Mouse (Mus musculus): ENCODE data around the gene Sfxn4.
"Not testable (repeated sequence)": the region's sequence is repeated elsewhere in the genome, so short reads cannot be mapped to it uniquely, and the experiment has no call there.

The Sfxn4 gene

DNA sequence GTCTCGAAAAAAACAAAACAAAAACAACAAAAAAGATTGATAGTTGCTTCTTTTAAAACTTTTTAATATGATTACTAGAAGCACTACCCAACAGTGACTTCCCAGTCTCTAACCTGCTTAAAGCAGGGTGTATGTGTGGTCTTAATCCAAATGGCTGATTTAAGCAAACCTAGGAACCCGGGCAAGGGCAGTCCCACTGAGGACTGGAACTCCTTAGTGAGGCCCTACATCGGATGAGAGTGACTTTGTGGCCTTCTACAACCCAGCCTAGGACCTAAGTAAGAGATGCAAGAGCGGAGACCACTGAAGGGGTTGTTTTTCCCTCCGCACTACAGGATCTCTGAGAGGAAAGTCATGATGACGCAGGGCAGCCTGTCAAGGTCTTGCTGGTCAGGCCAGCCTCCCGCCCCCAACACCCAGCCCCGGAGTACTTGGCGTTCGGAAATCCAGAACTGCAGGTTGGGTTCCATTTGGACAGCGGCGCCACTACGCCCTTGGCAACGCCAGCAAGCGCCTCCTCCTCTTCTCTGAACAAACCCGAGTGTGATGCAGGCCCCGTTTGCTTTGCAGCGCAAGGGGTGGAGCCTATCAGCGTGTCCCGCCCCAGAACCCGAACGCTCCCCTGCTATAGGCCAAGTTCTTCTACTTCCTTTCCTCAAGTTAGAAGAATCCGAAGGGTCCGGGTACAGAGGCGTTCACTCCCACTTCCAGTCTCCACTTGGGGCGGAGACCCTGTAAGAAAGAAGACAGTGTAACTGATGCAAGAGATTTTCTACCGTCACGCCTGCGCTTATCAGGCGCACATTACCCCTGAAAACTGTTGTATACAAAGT lies at the start of gene Sfxn4:
Gene Sfxn4, minus strand, starts transcription at position 612 of the 833 bp plus-strand sequence.
- CTCF ChIA-PET, result no interaction called here

DNA sequence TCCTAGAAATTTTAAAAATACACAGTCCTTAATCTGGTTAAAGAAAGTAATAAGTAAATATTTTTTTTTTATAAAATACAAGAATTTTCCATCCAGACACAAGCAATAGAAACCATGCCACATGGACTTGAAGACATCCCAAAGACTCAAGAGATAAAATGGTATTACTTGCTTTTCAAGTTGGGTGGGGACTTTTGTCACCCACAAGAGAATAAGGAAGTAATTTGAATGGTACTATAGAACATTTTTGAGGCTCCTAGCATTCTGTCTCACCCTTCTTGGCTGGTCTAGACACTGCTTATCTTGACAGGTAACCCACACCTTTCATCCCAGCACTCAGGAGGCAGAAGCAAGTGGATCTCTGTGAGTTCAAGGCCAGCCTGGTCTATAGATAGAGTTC lies 49.0 kb upstream of the Sfxn4 start:
- CTCF ChIA-PET, result no interaction called here

DNA sequence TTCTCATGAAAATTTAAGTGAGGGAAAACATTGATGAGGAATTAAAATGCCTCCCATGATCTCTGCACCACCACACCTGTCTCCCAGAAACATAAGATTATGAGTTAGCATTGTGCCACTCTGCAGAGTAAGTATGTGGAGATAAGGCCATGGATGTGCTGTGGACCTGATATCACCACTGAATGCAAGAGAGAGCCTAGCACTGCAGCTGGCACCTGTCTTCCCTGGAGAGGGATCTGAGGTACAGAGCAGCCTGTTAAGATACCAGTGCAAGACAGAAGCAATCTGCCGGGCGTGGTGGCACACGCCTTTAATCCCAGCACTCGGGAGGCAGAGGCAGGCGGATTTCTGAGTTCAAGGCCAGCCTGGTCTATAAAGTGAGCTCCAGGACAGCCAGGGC lies 44.2 kb upstream of the Sfxn4 start:
- CTCF ChIA-PET, result no interaction called here

DNA sequence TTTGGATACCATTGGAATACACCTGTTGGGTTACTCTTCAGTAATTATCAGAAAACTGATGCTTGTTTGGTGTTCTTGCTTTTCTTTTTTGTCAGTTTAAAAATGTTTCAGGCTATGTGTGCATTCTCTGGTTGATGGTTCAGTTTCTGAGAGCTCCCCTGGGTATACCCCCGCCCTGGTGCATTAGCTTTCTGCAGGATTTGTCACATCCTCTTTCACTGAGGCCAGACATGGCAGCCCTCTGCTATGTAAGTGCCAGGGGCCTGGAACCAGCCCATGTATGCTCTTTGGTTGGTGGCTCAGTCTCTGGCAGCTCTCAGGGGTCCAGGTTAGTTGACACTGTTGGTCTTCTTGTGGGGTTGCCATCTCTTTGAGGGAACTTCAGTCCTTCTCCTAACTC lies 42.7 kb upstream of the Sfxn4 start:
- CTCF ChIA-PET, result no interaction called here

DNA sequence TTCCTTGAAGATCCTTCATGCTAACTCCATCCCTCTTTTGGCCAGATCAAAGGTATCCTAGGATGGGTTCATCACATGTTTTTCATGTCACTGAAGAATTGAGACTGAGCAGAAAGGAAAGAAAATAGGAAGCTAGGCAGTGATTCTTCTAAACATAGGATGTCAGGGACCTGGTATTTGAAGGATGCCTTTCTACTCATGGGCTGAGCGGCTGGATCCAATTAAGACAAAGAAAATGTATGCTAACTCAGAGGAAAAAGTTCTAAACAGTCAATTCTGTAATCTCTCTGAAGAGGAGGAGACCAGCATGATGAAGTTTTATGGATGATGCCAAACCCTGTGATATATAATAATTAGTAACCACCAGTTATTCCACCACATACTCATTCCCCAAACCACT lies 41.9 kb upstream of the Sfxn4 start:
- CTCF ChIA-PET, result no interaction called here

DNA sequence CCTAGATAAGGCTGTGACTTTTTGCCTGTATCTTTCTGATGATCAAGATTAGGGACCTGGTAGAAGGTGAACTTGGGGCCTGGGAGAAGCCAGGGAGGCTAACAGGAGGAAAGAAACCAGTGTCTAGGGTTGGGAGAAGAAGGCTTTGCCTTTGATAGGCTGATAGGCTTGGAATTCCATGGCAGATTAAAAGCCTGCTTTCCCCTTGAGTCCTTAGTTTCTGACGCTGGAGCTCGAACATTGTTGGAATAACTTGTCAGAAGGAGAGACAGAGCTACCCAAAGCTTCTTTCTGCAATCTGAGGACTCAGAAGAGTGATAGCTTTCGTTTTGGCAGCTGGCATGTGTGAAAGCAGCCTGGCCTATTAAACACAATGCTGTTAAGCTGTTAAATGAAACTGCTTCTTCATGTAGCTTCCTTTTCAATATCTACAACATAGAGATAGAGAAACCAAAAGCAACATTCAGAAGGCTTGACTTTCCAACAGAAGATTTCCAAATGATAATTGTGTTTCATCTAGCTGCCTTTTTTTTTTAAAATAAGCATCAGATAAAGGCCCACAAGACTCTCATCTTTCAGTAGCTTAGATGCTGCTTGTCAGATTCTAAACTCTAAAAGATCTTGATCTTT lies 34.1 kb upstream of the Sfxn4 start:
- CTCF ChIA-PET, result no interaction called here

DNA sequence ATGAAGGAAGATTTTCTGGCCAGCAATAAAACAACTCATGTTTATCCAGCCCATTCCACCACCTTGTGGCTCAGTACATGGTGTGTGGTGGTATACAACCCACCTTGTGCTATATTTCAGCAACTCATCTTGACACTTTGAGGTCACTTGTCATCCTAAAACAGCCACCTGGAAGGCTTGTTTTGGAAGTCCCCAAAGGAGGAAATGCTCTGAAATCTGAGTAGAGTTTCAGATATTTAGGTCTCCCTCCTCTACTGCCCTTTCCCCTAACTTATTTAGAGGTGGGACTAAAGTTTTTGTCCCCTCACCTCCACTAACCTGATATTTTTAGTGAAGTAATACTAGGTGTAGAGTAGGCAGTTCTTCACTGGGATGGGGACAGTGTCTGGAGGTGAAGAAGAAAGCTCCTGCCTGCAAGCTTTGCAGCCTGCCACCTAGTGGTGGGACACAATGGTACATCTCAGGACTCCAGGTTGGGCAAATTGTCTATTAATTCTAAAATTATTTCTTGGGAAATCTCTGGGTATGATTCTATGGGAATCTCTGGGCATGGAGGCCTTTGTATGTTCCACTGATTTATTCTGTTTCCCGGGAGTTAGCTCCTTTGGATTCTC lies 30.8 kb upstream of the Sfxn4 start:
- CTCF ChIA-PET, result no interaction called here

DNA sequence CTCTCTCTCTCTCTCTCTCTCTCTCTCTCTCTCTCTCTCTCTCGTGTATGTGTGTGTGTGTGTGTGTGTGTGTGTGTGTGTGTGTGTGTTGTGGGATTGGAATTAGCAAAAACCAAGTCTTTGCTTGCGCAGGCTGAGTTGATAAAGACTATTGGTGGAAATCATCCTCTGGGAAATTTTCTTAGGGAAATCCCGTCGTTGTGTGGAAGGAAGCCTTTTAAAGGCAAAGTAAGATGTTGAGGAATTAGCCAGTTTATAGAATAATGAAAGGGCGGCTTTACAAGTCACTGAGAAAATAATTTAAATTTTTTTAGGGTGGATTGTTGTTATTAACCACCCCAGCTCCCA lies 29.8 kb upstream of the Sfxn4 start:
- CTCF ChIA-PET, result no interaction called here

DNA sequence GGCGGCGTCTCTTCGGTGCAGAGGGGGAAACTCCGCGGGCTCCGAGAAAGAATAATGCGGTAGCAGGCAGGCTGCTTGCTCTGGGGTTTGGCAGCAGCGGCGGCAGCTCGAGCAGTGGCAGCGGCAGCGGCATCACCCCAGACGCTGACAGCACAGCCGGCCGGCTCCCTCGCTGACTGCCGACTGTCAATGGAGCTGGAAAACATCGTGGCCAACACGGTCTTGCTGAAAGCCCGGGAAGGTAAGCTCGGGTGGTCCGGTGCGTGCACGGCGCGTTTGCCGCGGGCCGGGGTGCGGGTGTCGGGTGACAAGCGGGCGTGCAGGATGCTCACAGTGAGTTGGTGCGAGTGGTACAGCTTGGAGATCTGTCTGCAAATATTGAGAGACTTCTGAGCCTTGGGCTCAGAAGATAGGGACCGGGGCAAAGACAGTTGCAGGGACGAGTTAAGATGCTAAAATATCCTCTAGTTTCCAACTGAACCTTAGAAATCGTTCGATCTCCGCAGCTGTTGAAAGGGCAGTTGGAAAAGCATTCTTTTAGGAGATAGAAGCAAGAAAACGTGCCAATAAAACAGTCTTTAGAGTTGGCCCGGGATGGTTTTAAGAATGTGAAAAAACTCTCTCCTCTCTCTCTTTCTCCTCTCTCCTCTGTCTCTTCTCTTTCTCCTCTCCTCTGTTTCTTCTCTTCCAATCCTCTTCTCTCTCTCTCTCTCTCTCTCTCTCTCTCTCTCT lies 29.3 kb upstream of the Sfxn4 start:
- CTCF ChIA-PET, result interaction anchor here (3.7 kb wide), 1 partner anchor 194 kb away, joined by 13 read pairs; no protein-coding TSS in a partner anchor

DNA sequence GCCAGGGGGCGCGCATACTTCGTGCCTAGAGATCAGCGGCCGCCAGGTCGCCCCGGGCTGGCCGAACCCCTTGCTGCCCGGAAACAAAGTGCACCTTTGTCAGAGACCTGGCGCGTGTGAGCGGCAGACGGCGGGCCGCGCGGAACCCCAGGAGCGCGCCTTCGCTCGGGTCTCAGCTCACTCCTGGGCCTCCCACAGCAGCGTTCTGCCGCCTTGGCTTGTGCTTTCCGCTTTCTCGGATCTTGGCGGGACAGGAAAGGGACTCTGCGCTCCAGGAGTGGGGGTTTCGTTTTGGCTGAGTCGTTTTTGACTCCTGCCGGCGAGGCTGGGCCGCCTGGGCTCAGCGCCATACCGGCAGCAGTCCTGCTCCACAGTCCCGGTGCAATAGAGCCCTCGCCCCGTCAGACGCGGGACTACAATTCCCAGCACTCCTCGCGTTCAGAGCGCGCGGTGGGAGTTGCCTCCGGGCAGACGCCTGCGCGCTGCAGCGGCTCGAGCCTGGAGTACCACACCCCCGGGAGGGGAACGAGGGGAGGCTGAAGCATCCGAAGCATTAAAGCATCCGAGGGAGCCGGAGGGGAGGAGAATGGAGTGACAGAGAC lies 28.5 kb upstream of the Sfxn4 start, which contains the start of gene Grk5:
Gene Grk5, plus strand, starts transcription at position 36 of the 602 bp plus-strand sequence.
- CTCF ChIA-PET, result interaction anchor here (0.7 to 3.7 kb wide), 2 partner anchors 18 to 195 kb away, joined by 4 to 13 read pairs; no protein-coding TSS in a partner anchor

DNA sequence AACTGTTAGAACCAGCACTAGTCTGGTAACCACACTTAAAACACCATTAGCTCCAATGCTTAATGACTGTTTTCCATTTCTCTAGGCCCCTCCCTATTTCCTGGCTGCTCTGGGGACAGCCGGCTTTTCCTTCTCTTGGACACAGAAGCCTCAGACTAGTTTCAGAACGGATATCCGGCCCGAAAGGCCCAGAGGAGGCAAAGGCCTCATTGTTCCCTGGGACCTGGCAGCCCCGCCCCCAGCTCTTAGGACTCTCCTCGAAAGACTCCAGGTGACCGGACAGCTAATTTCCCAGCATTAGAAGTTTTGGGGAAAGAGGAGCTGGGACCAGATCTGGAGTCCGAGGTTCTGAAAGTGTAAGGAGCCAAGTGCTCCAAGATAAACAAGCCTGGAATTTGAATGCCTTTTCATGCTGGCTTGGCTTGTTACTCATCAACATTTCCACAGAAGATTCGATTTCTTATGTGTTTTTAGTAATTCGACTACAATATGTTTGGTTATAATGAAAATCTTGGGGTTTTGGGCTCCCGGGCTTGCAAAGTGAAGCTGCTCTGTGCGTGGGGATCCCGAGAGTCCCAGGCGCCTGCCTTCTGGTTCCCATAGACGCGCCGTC lies 27.9 kb upstream of the Sfxn4 start:
- CTCF ChIA-PET, result interaction anchor here (0.6 to 3.7 kb wide), 4 partner anchors 17 to 196 kb away, joined by 4 to 13 read pairs (median 4); no protein-coding TSS in a partner anchor

DNA sequence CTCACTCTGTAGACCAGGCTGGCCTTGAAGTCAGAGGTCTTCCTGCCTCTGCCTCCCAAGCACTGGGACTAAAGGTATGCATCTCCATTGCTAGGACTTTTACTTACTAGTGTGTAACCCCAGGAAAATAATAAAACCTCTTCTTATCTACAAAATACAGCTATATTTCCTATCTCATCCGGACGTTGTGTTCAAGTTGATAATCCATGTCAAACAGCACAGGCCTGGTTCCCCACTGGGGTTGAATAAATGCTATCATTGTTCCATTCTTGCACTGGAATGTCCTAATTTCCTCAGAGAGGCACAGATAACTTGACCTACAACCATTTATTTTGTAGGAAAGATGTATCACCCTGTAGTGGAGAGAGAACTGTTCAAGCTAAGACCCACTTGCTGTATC lies 26.4 kb upstream of the Sfxn4 start:
- CTCF ChIA-PET, result interaction anchor here (3.7 kb wide), 1 partner anchor 197 kb away, joined by 13 read pairs; no protein-coding TSS in a partner anchor

DNA sequence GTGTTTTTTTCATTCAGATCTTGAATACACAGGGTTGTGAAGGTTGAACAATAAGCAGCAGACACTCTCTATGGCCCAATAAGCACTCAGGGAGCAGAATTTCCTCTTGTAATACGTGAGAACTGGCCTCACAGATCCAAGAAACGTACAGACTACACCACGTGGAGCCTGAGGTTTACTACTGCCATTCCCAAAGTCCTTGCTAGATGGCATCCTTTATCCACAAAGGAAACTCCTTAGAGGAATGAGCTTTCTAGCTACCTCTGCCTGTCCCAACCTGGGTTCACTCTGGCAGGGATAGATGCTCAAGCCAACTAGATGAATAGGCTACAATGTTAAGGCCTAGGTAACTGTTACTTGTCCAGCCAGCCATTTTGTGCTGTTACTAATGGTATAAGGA lies 21.9 kb upstream of the Sfxn4 start:
- CTCF ChIA-PET, result no interaction called here

DNA sequence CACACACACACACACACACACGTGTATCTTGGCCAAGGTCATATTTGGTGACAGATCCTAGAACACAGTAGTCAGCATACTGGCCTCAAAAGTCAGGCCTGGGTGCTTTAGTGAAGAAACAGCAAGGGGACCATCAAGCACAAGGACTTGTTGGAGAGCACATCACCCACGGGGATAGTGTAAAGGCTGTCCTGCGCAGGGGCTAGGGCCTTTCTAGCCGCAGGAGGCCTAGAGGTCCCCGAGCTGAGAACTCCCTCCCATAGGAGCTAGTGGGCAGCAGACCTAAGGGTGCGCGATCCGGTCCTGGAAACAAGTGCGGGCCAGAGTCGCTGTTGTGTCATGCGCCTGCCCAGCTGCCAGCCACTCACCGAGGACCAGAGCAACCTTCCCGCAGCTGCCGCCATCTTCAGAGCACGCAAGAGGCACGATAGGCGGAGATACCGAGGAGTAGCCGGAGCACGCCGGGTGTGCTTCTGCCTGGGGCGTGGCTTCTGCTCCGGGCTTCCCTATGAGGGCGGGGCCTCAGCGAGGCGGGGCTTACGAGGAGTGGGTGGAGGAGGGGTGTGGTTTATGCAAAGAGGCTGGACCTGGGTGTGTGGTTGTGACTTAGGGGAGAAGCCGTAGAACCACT lies 12.9 kb upstream of the Sfxn4 start, which contains the start of gene Prdx3:
Gene Prdx3, minus strand, starts transcription at position 493 of the 631 bp plus-strand sequence.
- CTCF ChIA-PET, result no interaction called here

DNA sequence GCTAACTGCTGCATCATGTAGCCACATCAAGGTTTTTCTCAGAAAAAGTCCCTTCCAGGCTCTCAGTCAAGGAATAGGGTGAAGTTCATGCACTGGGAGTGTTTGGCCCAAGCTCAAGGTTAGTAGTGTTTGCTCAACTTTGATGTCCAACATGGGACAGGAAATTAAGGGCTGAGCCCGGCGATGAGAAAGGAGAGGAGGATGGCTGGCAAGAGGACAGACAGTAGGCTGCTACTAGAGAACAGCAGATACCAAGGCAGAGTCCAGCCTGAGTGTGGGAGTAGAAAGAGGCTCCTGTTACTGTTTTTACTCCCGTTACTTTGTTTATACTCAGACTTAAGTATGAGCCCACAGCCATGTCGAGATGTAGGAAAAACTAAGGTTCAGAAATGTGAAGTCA lies 12.2 kb upstream of the Sfxn4 start:
- CTCF ChIA-PET, result no interaction called here

DNA sequence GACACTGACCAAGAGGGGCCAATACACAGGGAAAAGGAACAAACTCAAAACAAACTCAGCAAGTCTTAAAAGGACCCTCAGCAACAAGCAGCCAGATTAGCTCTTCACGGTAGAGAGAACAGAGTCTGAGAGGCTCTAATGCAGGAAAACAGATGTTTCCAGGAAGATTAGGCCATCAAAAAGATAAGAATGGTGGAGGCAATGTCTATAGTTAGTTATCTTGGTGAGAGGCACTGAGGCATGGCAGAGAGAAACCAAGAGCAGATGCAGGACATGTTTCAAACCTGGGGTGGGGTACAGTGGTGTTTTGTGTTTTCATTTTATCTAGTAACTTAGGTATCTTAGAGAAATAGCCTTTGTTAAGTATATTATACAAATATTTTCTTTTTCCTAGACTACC lies 11.0 kb upstream of the Sfxn4 start:
- CTCF ChIA-PET, result interaction anchor here (1.3 kb wide), 1 partner anchor 17 kb away, joined by 4 read pairs; no protein-coding TSS in a partner anchor

DNA sequence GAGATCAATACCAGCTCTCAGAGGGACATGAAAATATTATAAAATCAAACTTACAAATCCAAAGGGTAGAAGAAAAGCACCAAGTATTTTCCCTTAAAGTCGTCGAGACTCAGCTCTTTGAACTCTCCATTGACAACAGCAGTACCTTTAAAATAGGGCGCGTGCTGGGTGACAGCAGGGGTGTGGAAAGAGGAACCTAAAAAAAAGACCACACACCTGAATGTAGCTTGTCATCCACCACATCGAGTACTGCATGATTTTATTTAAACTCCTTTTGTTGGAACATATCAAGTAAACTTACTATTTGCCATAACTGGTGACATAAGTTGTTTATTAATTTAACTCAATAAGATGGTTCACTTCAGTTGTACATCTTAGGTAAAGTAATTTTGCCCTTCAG lies 10.1 kb upstream of the Sfxn4 start:
- CTCF ChIA-PET, result interaction anchor here (1.3 kb wide), 1 partner anchor 18 kb away, joined by 4 read pairs; no protein-coding TSS in a partner anchor

DNA sequence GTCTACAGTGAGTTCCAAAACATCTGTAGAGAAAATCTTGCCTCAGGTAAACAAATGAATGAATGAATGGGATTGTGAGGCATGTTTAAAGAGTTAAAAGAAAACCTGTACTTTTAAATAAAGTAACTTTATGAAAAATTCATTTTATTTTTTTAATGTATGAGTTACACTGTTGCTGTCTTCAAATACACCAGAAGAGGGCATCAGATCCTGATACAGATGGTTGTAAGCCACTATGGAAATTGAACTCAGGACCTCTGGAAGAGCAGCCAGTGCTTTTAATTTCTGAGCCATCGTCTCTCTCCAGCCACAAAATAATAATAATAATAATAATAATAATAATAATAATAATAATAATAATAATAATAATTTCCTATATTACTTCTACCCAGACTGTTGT lies 9.2 kb upstream of the Sfxn4 start:
- CTCF ChIA-PET, result interaction anchor here (0.7 kb wide), 1 partner anchor 77 kb away, joined by 3 read pairs; no protein-coding TSS in a partner anchor

DNA sequence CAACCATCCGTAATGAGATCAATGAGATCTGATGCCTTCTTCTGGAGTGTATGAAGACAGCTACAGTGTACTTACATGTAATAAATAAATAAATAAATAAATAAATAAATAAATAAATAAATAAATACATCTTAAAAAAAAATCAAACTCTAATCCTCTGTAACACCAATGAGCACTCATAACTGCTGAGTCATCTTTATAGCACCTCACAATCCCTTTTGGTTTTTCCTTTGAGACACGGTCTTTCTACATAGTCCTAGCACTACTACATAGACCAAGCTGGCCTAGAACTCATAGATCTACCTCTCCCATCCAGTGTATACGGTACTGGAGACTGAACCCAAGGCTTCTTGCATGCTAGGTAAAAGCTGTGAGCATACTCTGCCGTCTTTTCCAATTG lies 4.9 kb upstream of the Sfxn4 start:
- CTCF ChIA-PET, result not testable (repeated sequence)

DNA sequence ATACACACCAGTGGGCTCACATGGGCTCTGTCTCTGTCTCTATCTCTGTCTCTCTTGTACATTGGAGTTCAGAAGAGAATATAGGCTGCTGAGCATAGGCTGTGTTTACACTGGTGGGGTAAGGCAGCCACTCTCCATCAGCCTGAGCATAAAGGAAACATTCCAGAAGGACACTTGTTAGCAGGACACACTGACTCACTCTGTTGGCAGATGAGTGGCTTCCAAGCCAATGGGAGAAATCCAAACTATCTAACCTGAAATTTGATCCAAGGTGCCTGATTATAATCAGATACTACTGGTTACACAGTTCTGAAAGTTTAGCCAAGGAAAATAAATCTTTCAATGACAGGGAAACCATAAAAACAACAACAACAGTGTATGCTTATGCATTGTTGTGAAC lies 15.5 kb downstream of the Sfxn4 start:
- CTCF ChIA-PET, result no interaction called here

DNA sequence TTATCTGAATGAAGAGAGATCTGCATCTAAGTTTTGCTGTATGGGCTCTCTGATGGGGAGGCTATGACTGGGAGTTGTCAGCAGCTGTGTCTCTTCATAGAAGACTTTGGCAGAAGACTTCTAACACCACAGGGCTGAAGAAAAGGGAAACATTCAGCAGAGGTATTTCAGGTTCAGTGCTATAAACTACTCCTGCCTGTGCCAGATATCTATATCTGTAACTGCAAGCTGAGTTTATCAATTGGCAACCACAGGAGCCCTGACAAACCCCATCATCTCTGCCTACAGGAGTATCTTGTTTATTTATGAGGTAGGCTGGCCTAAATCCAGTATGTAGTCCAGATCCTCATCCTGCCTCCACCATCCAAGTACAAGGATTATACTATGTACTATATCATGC lies 18.0 kb downstream of the Sfxn4 start:
- CTCF ChIA-PET, result no interaction called here
